Mouse (Mus musculus): ENCODE measurements around the gene Fam71a.

The Fam71a gene

DNA sequence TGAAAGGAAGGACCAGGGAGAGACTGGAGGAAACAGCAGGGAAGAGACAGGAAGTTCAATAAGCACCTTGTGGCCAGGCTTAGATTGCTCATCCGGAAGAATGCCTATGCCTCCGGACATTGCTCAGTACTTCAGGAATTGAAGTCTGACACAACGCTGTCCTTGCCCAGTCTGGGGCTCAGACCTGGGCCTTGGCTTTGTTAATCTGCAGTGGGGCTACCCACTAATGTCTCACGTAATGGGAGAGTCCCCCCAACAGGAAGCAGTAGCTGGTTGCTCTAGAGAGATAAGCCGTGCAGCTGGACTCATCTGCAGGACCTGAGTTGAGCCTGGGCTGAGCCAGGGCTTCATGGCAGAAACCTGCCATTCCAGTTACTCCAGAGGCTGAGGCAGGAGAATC, 31.7 kb downstream of the Fam71a start:
- in situ Hi-C loops (cut with MboI; ENCODE audit: low pct_unique_long_range_greater_than_20kb in 1 of 2, low sequenced_read_pairs in 2 of 2, unreplicated experiment in 1 of 2), result no loop called here

DNA sequence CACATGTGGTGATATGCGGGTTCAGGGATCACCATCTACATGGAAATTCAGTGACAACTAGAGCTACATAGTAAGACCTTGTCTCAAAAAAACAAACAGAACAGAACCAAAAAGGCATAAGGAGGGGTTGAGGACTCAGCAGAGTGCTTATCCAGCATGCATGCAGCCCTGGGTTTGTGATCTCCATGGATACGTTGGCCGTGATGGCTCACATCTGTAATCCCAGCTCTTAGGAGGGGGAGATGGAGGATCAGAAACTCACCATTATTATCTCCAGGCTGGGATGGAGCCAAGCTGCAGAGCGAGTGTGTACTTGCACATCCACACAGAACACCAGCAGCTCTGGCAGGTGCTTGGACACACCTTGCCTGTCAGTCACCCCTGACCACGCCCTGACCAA, 32.4 kb downstream of the Fam71a start:
- in situ Hi-C loops (cut with MboI; ENCODE audit: low pct_unique_long_range_greater_than_20kb in 1 of 2, low sequenced_read_pairs in 2 of 2, unreplicated experiment in 1 of 2), result no loop called here

DNA sequence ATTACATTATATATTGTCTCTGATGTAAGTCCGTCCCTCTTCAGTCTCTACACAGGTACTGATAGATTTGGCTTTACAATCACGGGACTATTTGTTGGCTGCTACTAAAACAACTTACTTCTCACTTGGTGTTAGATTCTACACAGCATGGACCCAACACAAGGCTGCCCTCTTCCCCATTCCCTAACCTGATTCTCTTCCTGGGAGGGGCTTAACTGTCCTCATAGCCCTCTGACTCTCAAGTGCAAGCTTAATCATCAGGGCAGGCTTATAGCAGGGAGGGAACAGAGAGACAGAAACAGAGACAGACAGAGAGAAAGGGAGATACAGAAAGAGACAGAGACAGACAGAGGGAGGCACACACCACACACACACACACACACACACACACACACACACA, 32.9 kb downstream of the Fam71a start:
- in situ Hi-C loops (cut with MboI; ENCODE audit: low pct_unique_long_range_greater_than_20kb in 1 of 2, low sequenced_read_pairs in 2 of 2, unreplicated experiment in 1 of 2), result no loop called here

DNA sequence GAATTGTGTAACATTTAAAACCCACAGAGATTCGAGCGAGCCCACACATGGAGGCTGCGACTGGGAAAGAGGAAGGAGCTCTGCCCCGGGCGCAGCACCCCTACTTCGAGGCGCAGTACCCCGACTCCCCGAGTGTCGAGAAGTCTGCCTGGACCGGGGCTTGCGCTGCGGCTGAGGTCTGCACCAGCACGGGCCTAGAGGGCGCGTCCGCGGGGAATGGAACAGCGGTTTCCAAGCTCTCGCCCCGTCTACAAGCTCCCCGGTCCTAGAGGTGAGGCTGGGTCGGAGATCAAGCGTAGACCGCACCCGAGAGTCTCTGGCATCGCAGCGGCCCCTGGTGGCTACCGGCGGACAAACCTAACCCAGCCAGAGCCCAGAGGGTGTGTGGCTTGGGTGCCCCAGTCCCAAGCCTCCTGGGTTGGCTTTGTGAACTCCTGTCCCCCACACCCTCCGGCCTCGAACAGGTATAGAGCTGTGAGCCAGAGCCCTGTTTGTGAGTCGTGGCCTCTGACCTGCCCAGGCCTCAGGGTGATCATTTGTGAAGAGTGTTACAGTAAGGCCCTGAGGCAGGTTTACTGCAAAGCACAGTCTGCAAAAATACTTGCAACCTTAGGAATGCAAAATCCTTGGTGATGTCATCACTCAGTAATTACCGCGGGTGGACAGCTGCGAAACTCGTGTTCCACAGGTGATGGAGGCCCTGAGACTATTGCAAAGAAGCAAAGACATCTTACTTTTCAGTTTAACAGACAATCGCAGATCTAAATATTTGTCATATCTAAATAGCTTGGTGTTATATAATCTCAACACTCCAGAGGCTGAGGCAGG, 38.6 kb downstream of the Fam71a start:
- in situ Hi-C loops (cut with MboI; ENCODE audit: low pct_unique_long_range_greater_than_20kb in 1 of 2, low sequenced_read_pairs in 2 of 2, unreplicated experiment in 1 of 2), result no loop called here

DNA sequence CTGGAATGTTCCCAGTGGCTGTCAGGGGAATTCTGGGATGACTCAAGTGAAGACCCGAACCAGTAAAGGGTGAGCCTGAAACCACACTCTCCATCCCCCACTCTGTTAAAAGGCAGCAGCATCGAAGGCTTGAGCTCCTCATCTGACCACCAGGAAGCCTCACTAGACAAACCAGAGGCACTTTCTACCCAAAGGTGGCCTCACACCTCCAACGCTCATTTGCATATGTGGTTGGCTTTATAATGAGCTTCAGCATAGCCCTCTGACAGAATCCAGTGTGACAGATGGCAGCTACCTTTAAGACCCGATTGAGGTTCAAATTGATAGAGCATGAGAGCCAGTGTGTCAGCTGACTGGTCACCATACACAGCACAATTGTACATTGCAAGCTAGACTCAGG, 40.3 kb downstream of the Fam71a start:
- in situ Hi-C loops (cut with MboI; ENCODE audit: low pct_unique_long_range_greater_than_20kb in 1 of 2, low sequenced_read_pairs in 2 of 2, unreplicated experiment in 1 of 2), result no loop called here

DNA sequence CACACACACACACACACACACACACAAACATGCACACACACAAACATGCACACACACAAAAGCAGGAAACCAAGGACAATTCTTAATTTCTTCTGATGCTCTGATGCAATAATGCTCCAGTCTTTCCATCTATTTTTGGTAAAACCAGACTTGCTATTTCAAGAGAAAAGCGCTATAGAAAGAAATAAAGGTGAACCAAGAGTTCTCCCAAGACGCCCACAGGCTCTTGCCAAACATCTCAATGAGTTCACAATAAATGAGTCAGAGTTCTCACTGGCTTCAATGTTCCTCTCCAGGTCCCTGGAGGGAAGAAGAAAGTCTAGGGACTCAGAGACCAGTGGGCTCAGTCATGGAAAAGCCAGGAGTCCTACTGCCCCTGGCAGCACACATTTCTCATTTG, 40.9 kb downstream of the Fam71a start:
- in situ Hi-C loops (cut with MboI; ENCODE audit: low pct_unique_long_range_greater_than_20kb in 1 of 2, low sequenced_read_pairs in 2 of 2, unreplicated experiment in 1 of 2), result no loop called here

DNA sequence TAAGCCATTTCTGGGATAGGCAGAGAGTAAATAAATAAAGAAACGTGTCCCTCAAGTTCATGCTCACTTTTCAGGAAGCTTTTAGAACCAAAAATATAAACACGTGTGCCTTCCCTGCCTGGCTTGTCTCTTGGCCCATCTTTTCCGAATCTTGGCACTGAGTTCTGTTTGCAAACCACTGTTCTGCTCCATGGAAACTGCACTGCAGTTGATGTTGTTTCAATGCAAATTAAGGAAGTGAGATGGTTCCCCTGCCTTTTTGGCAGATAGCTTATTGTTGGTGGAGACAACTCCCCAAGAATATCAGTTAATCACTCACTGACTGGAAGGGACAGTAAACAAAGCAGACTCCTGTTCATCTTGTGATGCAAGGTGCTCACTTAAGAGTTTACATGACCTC, 41.9 kb downstream of the Fam71a start:
- in situ Hi-C loops (cut with MboI; ENCODE audit: low pct_unique_long_range_greater_than_20kb in 1 of 2, low sequenced_read_pairs in 2 of 2, unreplicated experiment in 1 of 2), result no loop called here

DNA sequence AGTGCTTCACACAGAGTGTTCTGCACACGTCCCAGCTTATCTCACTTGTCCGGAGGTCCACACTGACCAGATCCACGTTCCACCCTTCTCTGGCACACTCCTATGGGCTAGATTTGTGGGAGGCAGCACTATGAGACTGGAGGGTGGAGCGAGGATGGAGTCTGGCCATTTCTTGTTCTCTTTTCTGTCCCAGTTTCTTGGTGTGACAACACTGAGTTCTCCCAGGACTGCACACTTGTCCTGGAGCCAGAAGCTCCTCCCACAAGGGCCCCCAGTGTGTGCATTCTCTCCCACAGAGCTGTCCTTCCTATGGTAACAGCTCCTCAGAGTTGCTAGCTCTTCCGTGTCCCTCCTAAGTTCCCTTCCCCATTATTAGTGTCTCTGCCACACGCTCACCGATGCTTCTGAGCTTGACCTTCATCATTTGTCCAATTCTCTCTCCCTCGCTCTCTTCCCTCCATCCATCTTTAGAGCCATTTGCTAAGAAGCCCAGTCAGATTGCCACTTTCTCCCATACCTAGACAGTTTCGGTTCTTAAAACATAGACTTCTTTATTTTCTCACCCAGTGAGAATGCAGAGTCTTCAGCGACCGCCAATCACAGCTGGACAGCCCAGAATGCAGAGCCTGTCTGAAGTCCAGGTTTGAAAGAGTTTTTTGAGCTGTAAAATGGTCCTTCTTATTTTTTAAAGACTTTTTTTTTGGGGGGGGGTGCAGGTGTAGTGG, 48.9 kb downstream of the Fam71a start:
- in situ Hi-C loops (cut with MboI; ENCODE audit: low pct_unique_long_range_greater_than_20kb in 1 of 2, low sequenced_read_pairs in 2 of 2, unreplicated experiment in 1 of 2), result no loop called here

DNA sequence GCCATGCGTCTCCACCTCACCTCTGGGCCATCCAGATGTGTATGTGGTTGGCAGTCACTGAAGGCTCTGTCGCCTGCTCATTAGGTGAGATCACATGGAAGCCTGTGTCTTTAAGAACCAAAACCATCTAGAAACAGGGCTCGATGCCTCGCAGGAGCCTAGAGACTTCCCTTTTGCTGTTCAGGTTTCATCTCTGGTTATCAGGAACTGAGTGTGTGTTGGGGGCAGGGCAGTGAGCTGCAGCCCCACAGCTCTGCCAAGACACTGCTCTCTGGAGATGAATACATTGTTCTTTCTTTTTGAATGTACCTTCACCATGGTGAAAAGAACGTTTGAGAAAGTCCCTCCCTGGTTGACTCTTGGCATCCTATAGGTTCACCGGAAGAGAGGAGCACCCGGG, 49.7 kb downstream of the Fam71a start:
- in situ Hi-C loops (cut with MboI; ENCODE audit: low pct_unique_long_range_greater_than_20kb in 1 of 2, low sequenced_read_pairs in 2 of 2, unreplicated experiment in 1 of 2), result no loop called here

Measured in mouse embryonic stem cell (cell line).